Mouse (Mus musculus) kidney, adult 9 months (tissue): ENCODE results near the gene Ifna16.

ENCODE experiments used
- DNase-seq: peaks from one replicate; pipeline ENCODE4 v3.0.0; 2022

The Ifna16 gene

GRCm38 (mm10) chr4:88641077-88641831 is 35.5 kb downstream of the Ifna16 start:
- peak; percentile 94 for DNase-seq

- DNase-seq = no peak
These were observed 36.0 kb downstream of the Ifna16 start for GRCm38 (mm10) chr4:88640704-88641076.

- DNase-seq = no peak
These were observed 42.4 kb downstream of the Ifna16 start, which contains the start of gene C87499 for GRCm38 (mm10) chr4:88634311-88634710. TSS of gene C87499 (minus strand) at chr4:88634411.
